ENCODE assay signal across 24 mouse cellular contexts in the genomic region with DNA sequence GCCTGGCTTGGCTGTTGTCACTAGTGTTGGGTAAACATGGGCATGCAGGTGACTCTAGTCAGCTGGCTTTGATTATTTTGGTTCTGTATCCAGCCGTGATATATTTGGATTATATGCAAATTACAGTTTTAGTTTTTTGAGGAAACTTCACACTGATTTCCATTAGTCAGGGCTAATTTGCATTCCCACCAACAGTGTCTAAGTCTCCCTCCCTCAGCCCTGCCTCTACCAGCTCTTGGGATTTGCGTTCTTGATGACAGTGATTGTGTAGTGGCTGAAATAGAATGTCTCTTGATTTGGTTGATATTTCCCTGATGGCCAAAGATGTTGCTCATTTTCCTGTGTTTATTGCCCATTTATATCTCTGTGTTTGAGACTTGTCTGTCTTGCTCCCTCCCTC. TPM values are rescaled to one million over a fixed set of nuclear protein-coding genes. Genes with fewer than 3 reads are reported as not detected.
"Had no signal": no experiment of that assay in that cellular context is flagged by ENCODE, and none has a peak within 500 bp of the region (broad histone marks: within the 10 kb centered on the region; RNA-seq: fewer than 3 reads in every experiment).

No protein-coding gene starts in this region.

- H3K4me3 ChIP-seq: left cerebral cortex, adult 2 months; liver, embryonic 13.5 days had no signal

- H3K4me1 ChIP-seq: liver, embryonic 13.5 days had no signal

- H3K9ac ChIP-seq: liver, embryonic 13.5 days had no signal

- H3K4me2 ChIP-seq: liver, embryonic 13.5 days; midbrain, embryonic 11.5 days had no signal

- H3K36me3 ChIP-seq: liver, embryonic 13.5 days had no signal

- H3K9me3 ChIP-seq: liver, embryonic 13.5 days had no signal

- DNase-seq: kidney, postnatal 25 days; layer of hippocampus, postnatal 36 days; liver, embryonic 13.5 days; lung, adult 2 months; lung, postnatal 14 days; lung, postnatal 4 days; midbrain, embryonic 14.5 days; thymus, postnatal 25 days had no signal

- H3K27ac ChIP-seq: kidney, postnatal 0 days; left cerebral cortex, adult 2 months; liver, embryonic 13.5 days had no signal

- H3K27me3 ChIP-seq: liver, embryonic 13.5 days had no signal

RNA-seq across cellular contexts. Expression of a gene that starts 20.6 kb away (rescaled TPM):
- polyA plus RNA-seq: kidney, embryonic 14.5 days; kidney, postnatal 0 days; limb, embryonic 11.5 days; limb, embryonic 14.5 days; liver, adult 2 months; liver, embryonic 13.5 days; liver, embryonic 16.5 days; lung, adult 2 months; lung, embryonic 16.5 days; midbrain, embryonic 11.5 days; midbrain, embryonic 14.5 days; midbrain, postnatal 0 days; neural tube, embryonic 11.5 days; neural tube, embryonic 14.5 days; small intestine, adult 2 months; spleen, adult 2 months; stomach, embryonic 16.5 days; thymus, postnatal 0 days had no signal

RNA-seq across cellular contexts. Expression of a gene that starts 32.1 kb away (rescaled TPM):
- polyA plus RNA-seq: kidney, embryonic 14.5 days; kidney, postnatal 0 days; limb, embryonic 11.5 days; limb, embryonic 14.5 days; liver, adult 2 months; liver, embryonic 13.5 days; liver, embryonic 16.5 days; lung, adult 2 months; lung, embryonic 16.5 days; midbrain, embryonic 11.5 days; midbrain, embryonic 14.5 days; midbrain, postnatal 0 days; neural tube, embryonic 11.5 days; neural tube, embryonic 14.5 days; small intestine, adult 2 months; spleen, adult 2 months; stomach, embryonic 16.5 days; thymus, postnatal 0 days had no signal

RNA-seq across cellular contexts. Expression of a gene that starts 43.2 kb away (rescaled TPM):
- polyA plus RNA-seq: kidney, embryonic 14.5 days; kidney, postnatal 0 days; limb, embryonic 11.5 days; limb, embryonic 14.5 days; liver, adult 2 months; liver, embryonic 13.5 days; liver, embryonic 16.5 days; lung, adult 2 months; lung, embryonic 16.5 days; midbrain, embryonic 11.5 days; midbrain, embryonic 14.5 days; midbrain, postnatal 0 days; neural tube, embryonic 11.5 days; neural tube, embryonic 14.5 days; small intestine, adult 2 months; spleen, adult 2 months; stomach, embryonic 16.5 days; thymus, postnatal 0 days had no signal

RNA-seq across cellular contexts. Expression of a gene that starts 46.5 kb away (rescaled TPM):
- polyA plus RNA-seq: kidney, embryonic 14.5 days; kidney, postnatal 0 days; limb, embryonic 11.5 days; limb, embryonic 14.5 days; liver, adult 2 months; liver, embryonic 13.5 days; liver, embryonic 16.5 days; lung, adult 2 months; lung, embryonic 16.5 days; midbrain, embryonic 11.5 days; midbrain, embryonic 14.5 days; midbrain, postnatal 0 days; neural tube, embryonic 11.5 days; neural tube, embryonic 14.5 days; small intestine, adult 2 months; spleen, adult 2 months; stomach, embryonic 16.5 days; thymus, postnatal 0 days had no signal

RNA-seq across cellular contexts. Expression of a gene that starts 54.2 kb away (rescaled TPM):
- polyA plus RNA-seq: kidney, embryonic 14.5 days; kidney, postnatal 0 days; limb, embryonic 11.5 days; limb, embryonic 14.5 days; liver, adult 2 months; liver, embryonic 13.5 days; liver, embryonic 16.5 days; lung, adult 2 months; lung, embryonic 16.5 days; midbrain, embryonic 11.5 days; midbrain, embryonic 14.5 days; midbrain, postnatal 0 days; neural tube, embryonic 11.5 days; neural tube, embryonic 14.5 days; small intestine, adult 2 months; spleen, adult 2 months; stomach, embryonic 16.5 days; thymus, postnatal 0 days had no signal
